Mouse (Mus musculus): ENCODE measurements around the gene Gm38392. TPM values are rescaled to one million over a fixed set of nuclear protein-coding genes. Genes with fewer than 3 reads are reported as not detected.

Gm38392 gene
- polyA plus RNA-seq, 1 experiment from 2014 or later = not detected

Small RNA genes within 50 kb of the gene (microRNA-seq; reads per million reads assigned to microRNA genes)
- gene Gm25641 (not detected), gene Mir3093 (not detected), gene Mir9-1 (not detected)

Other genes starting within 250 kb of the Gm38392 start
- 15.4 and 20.6 TPM in 2 replicates for gene Gpatch4, start 244.1 kb downstream of the Gm38392 start, polyA plus RNA-seq (2015; fragmentation: Nextera tagmentation; extraction: Ambion mirVana)
- gene Naxe, start 228.7 kb downstream of the Gm38392 start, polyA plus RNA-seq (2015; fragmentation: Nextera tagmentation; extraction: Ambion mirVana) = 137 and 155 TPM in 2 replicates
- 0.32 TPM in 1 of 2 replicates, not detected in the other for gene Ttc24, start 208.9 kb downstream of the Gm38392 start, polyA plus RNA-seq (2015; fragmentation: Nextera tagmentation; extraction: Ambion mirVana)
- gene Iqgap3, start 205.2 kb downstream of the Gm38392 start, polyA plus RNA-seq (2015; fragmentation: Nextera tagmentation; extraction: Ambion mirVana) = 21.1 and 25.1 TPM in 2 replicates
- gene Mef2d, start 144.8 kb downstream of the Gm38392 start, polyA plus RNA-seq (2015; fragmentation: Nextera tagmentation; extraction: Ambion mirVana) = 35.4 and 43.2 TPM in 2 replicates
- gene Rhbg, start 32.5 kb downstream of the Gm38392 start, polyA plus RNA-seq (2015; fragmentation: Nextera tagmentation; extraction: Ambion mirVana) = 0.13 and 0.14 TPM in 2 replicates
- 11.8 and 14.0 TPM in 2 replicates for gene Tsacc, start 9.8 kb upstream of the Gm38392 start, polyA plus RNA-seq (2015; fragmentation: Nextera tagmentation; extraction: Ambion mirVana)
- 322 and 382 TPM in 2 replicates for gene Cct3, start 9.9 kb upstream of the Gm38392 start, polyA plus RNA-seq (2015; fragmentation: Nextera tagmentation; extraction: Ambion mirVana)
- 143 and 156 TPM in 2 replicates for gene Glmp, start 37.8 kb upstream of the Gm38392 start, polyA plus RNA-seq (2015; fragmentation: Nextera tagmentation; extraction: Ambion mirVana)
- 1.7 and 2.2 TPM in 2 replicates for gene Tmem79, start 48.9 kb upstream of the Gm38392 start, polyA plus RNA-seq (2015; fragmentation: Nextera tagmentation; extraction: Ambion mirVana)
- gene Smg5, start 49.0 kb upstream of the Gm38392 start, polyA plus RNA-seq (2015; fragmentation: Nextera tagmentation; extraction: Ambion mirVana) = 41.1 and 52.8 TPM in 2 replicates
- 3.9 and 5.1 TPM in 2 replicates for gene Paqr6, start 77.4 kb upstream of the Gm38392 start, polyA plus RNA-seq (2015; fragmentation: Nextera tagmentation; extraction: Ambion mirVana)
- not detected in 2 replicates for gene Bglap3, start 85.5 kb upstream of the Gm38392 start, polyA plus RNA-seq (2015; fragmentation: Nextera tagmentation; extraction: Ambion mirVana)
- not detected in 2 replicates for gene Bglap2, start 91.5 kb upstream of the Gm38392 start, polyA plus RNA-seq (2015; fragmentation: Nextera tagmentation; extraction: Ambion mirVana)
- gene Bglap, start 97.3 kb upstream of the Gm38392 start, polyA plus RNA-seq (2015; fragmentation: Nextera tagmentation; extraction: Ambion mirVana) = not detected in 2 replicates
- 83.6 and 96.3 TPM in 2 replicates for gene Pmf1, start 123.1 kb upstream of the Gm38392 start, polyA plus RNA-seq (2015; fragmentation: Nextera tagmentation; extraction: Ambion mirVana)
- 11.8 and 14.1 TPM in 2 replicates for gene Slc25a44, start 137.9 kb upstream of the Gm38392 start, polyA plus RNA-seq (2015; fragmentation: Nextera tagmentation; extraction: Ambion mirVana)
- gene Sema4a, start 174.0 kb upstream of the Gm38392 start, polyA plus RNA-seq (2015; fragmentation: Nextera tagmentation; extraction: Ambion mirVana) = 2.1 and 5.3 TPM in 2 replicates
- 110 and 131 TPM in 2 replicates for gene Lmna, start 222.7 kb upstream of the Gm38392 start, polyA plus RNA-seq (2015; fragmentation: Nextera tagmentation; extraction: Ambion mirVana)
- gene Mex3a, start 245.2 kb upstream of the Gm38392 start, polyA plus RNA-seq (2015; fragmentation: Nextera tagmentation; extraction: Ambion mirVana) = 6.5 and 8.0 TPM in 2 replicates

Data from heart, embryonic 15.5 days (tissue).